Mouse (Mus musculus): ENCODE measurements around the gene Oit3. TPM values are rescaled to one million over a fixed set of nuclear protein-coding genes. Genes with fewer than 3 reads are reported as not detected.
"Not testable (repeated sequence)": the region's sequence is repeated elsewhere in the genome, so short reads cannot be mapped to it uniquely, and the experiment has no call there.

Gene Oit3
- total RNA-seq, 1 experiment: not detected

GRCm38 (mm10) chr10:59386951-59387350, 54.6 kb downstream of the Oit3 start:
- no peak overlapping the region for H3K4me3 ChIP-seq (ENCODE audit: insufficient read depth in 1 of 2, low read depth in 1 of 2, low read length in 2 of 2, poor library complexity in 1 of 2, severe bottlenecking in 1 of 2)
- H3K4me1 ChIP-seq (ENCODE audit: control insufficient read depth in 2 of 2, insufficient read depth in 2 of 2, low read length in 2 of 2, poor library complexity in 1 of 2): no peaks in the 10 kb centered on the region
- no peak overlapping the region for H3K27ac ChIP-seq (ENCODE audit: insufficient read depth, low read depth, low read length, poor library complexity, severe bottlenecking)
- TF ChIP-seq ZC3H11A (IDR thresholded peaks at IDR 0.05; ENCODE audit: borderline replicate concordance, low read depth, low read length) (no peak), HCFC1 (IDR thresholded peaks at IDR 0.05; ENCODE audit: borderline replicate concordance, insufficient read depth, low read length) (no peak), ZNF384 (IDR thresholded peaks at IDR 0.05; ENCODE audit: low read depth, low read length) (no peak), MAFK (IDR thresholded peaks at IDR 0.05; ENCODE audit: insufficient read depth, low read depth, low read length) (no peak), CHD2 (IDR thresholded peaks at IDR 0.05; ENCODE audit: low read depth, low read length) (no peak)
- H3K9me3 ChIP-seq (ENCODE audit: control insufficient read depth, insufficient read depth, low read depth, low read length): no peaks in the 10 kb centered on the region
- no peaks in the 10 kb centered on the region for H3K36me3 ChIP-seq (ENCODE audit: control insufficient read depth, insufficient read depth, low read length, poor library complexity, severe bottlenecking)
- no peak for DNase-seq (ENCODE audit: low read depth, low spot score)
- H3K9ac ChIP-seq (ENCODE audit: insufficient read depth, low read depth, low read length, poor library complexity, severe bottlenecking): no peak overlapping the region
- in situ Hi-C loops (cut with MboI; ENCODE audit: low sequenced_read_pairs in 2 of 2, unreplicated experiment in 2 of 2): no loop called here

- H3K9ac ChIP-seq (ENCODE audit: insufficient read depth, low read depth, low read length, poor library complexity, severe bottlenecking); H3K4me3 ChIP-seq (ENCODE audit: insufficient read depth in 1 of 2, low read depth in 1 of 2, low read length in 2 of 2, poor library complexity in 1 of 2, severe bottlenecking in 1 of 2); H3K36me3 ChIP-seq (ENCODE audit: control insufficient read depth, insufficient read depth, low read length, poor library complexity, severe bottlenecking); DNase-seq (ENCODE audit: low read depth, low spot score); H3K9me3 ChIP-seq (ENCODE audit: control insufficient read depth, insufficient read depth, low read depth, low read length); H3K27ac ChIP-seq (ENCODE audit: insufficient read depth, low read depth, low read length, poor library complexity, severe bottlenecking); in situ Hi-C loops (cut with MboI; ENCODE audit: low sequenced_read_pairs in 2 of 2, unreplicated experiment in 2 of 2): not testable (repeated sequence)
- peaks cover 8 to 11% of the 10 kb centered on the region in 2 experiments; a peak in 1 of 4 replicates for H3K4me1 ChIP-seq (ENCODE audit: control insufficient read depth in 2 of 2, insufficient read depth in 2 of 2, low read length in 2 of 2, poor library complexity in 1 of 2)
Measured at GRCm38 (mm10) chr10:59381563-59381962, 60.0 kb downstream of the Oit3 start.

- no peak for DNase-seq (ENCODE audit: low read depth, low spot score)
- Histone ChIP-seq H3K4me3 (ENCODE audit: insufficient read depth in 1 of 2, low read depth in 1 of 2, low read length in 2 of 2, poor library complexity in 1 of 2, severe bottlenecking in 1 of 2) (no peak overlapping the region), H3K9me3 (ENCODE audit: control insufficient read depth, insufficient read depth, low read depth, low read length) (no peaks in the 10 kb centered on the region), H3K9ac (ENCODE audit: insufficient read depth, low read depth, low read length, poor library complexity, severe bottlenecking) (no peak overlapping the region), H3K36me3 (ENCODE audit: control insufficient read depth, insufficient read depth, low read length, poor library complexity, severe bottlenecking) (no peaks in the 10 kb centered on the region), H3K27ac (ENCODE audit: insufficient read depth, low read depth, low read length, poor library complexity, severe bottlenecking) (0 out of 2 replicates have a peak overlapping the region, but pooled peaks have one; percentile 11), H3K4me1 (ENCODE audit: control insufficient read depth in 2 of 2, insufficient read depth in 2 of 2, low read length in 2 of 2, poor library complexity in 1 of 2) (peaks cover 8 to 11% of the 10 kb centered on the region in 2 experiments; a peak in 1 of 4 replicates)
- no peak for TF ChIP-seq CHD2 (IDR thresholded peaks at IDR 0.05; ENCODE audit: low read depth, low read length)
- no peak for TF ChIP-seq ZNF384 (IDR thresholded peaks at IDR 0.05; ENCODE audit: low read depth, low read length)
- no peak for TF ChIP-seq HCFC1 (IDR thresholded peaks at IDR 0.05; ENCODE audit: borderline replicate concordance, insufficient read depth, low read length)
- TF ChIP-seq ZC3H11A (IDR thresholded peaks at IDR 0.05; ENCODE audit: borderline replicate concordance, low read depth, low read length): no peak
- TF ChIP-seq MAFK (IDR thresholded peaks at IDR 0.05; ENCODE audit: insufficient read depth, low read depth, low read length): no peak
- in situ Hi-C loops (cut with MboI; ENCODE audit: low sequenced_read_pairs in 2 of 2, unreplicated experiment in 2 of 2): no loop called here
Measured at GRCm38 (mm10) chr10:59380411-59380821, 61.2 kb downstream of the Oit3 start.

- TF ChIP-seq ZNF384 (IDR thresholded peaks at IDR 0.05; ENCODE audit: low read depth, low read length): no peak
- TF ChIP-seq HCFC1 (IDR thresholded peaks at IDR 0.05; ENCODE audit: borderline replicate concordance, insufficient read depth, low read length): no peak
- no peak for TF ChIP-seq ZC3H11A (IDR thresholded peaks at IDR 0.05; ENCODE audit: borderline replicate concordance, low read depth, low read length)
- no peak for TF ChIP-seq CHD2 (IDR thresholded peaks at IDR 0.05; ENCODE audit: low read depth, low read length)
- TF ChIP-seq MAFK (IDR thresholded peaks at IDR 0.05; ENCODE audit: insufficient read depth, low read depth, low read length): no peak
- Histone ChIP-seq H3K9me3 (ENCODE audit: control insufficient read depth, insufficient read depth, low read depth, low read length) (no peaks in the 10 kb centered on the region), H3K36me3 (ENCODE audit: control insufficient read depth, insufficient read depth, low read length, poor library complexity, severe bottlenecking) (no peaks in the 10 kb centered on the region), H3K4me3 (ENCODE audit: insufficient read depth in 1 of 2, low read depth in 1 of 2, low read length in 2 of 2, poor library complexity in 1 of 2, severe bottlenecking in 1 of 2) (no peak overlapping the region), H3K9ac (ENCODE audit: insufficient read depth, low read depth, low read length, poor library complexity, severe bottlenecking) (no peak overlapping the region), H3K27ac (ENCODE audit: insufficient read depth, low read depth, low read length, poor library complexity, severe bottlenecking) (no peak overlapping the region), H3K4me1 (ENCODE audit: control insufficient read depth in 2 of 2, insufficient read depth in 2 of 2, low read length in 2 of 2, poor library complexity in 1 of 2) (peaks cover 8 to 11% of the 10 kb centered on the region in 2 experiments; a peak in 1 of 4 replicates)
- no peak for DNase-seq (ENCODE audit: low read depth, low spot score)
- in situ Hi-C loops (cut with MboI; ENCODE audit: low sequenced_read_pairs in 2 of 2, unreplicated experiment in 2 of 2): no loop called here
Measured at GRCm38 (mm10) chr10:59379927-59380326, 61.7 kb downstream of the Oit3 start.

GRCm38 (mm10) chr10:59378728-59379127, 62.9 kb downstream of the Oit3 start:
- TF ChIP-seq ZNF384 (IDR thresholded peaks at IDR 0.05; ENCODE audit: low read depth, low read length): no peak
- TF ChIP-seq MAFK (IDR thresholded peaks at IDR 0.05; ENCODE audit: insufficient read depth, low read depth, low read length): no peak
- TF ChIP-seq CHD2 (IDR thresholded peaks at IDR 0.05; ENCODE audit: low read depth, low read length): no peak
- TF ChIP-seq HCFC1 (IDR thresholded peaks at IDR 0.05; ENCODE audit: borderline replicate concordance, insufficient read depth, low read length): no peak
- peak; percentile 45; the same call in 1 of the 2 replicates for TF ChIP-seq ZC3H11A (IDR thresholded peaks at IDR 0.05; ENCODE audit: borderline replicate concordance, low read depth, low read length)
- Histone ChIP-seq H3K4me1 (ENCODE audit: control insufficient read depth in 2 of 2, insufficient read depth in 2 of 2, low read length in 2 of 2, poor library complexity in 1 of 2) (peaks cover 8 to 11% of the 10 kb centered on the region in 2 experiments; a peak in 1 of 4 replicates), H3K36me3 (ENCODE audit: control insufficient read depth, insufficient read depth, low read length, poor library complexity, severe bottlenecking) (no peaks in the 10 kb centered on the region), H3K4me3 (ENCODE audit: insufficient read depth in 1 of 2, low read depth in 1 of 2, low read length in 2 of 2, poor library complexity in 1 of 2, severe bottlenecking in 1 of 2) (no peak overlapping the region), H3K27ac (ENCODE audit: insufficient read depth, low read depth, low read length, poor library complexity, severe bottlenecking) (no peak overlapping the region), H3K9me3 (ENCODE audit: control insufficient read depth, insufficient read depth, low read depth, low read length) (no peaks in the 10 kb centered on the region), H3K9ac (ENCODE audit: insufficient read depth, low read depth, low read length, poor library complexity, severe bottlenecking) (no peak overlapping the region)
- no peak for DNase-seq (ENCODE audit: low read depth, low spot score)
- in situ Hi-C loops (cut with MboI; ENCODE audit: low sequenced_read_pairs in 2 of 2, unreplicated experiment in 2 of 2): no loop called here
